Mouse (Mus musculus) bone marrow macrophage, adult 2 months (primary cell): ENCODE data around the gene Nt5e.

Experiments used
- CTCF ChIP-seq: IDR thresholded peaks from 2 replicates; pipeline ENCODE4 v1.5.1; 2012; ENCODE audit warnings: low read depth, mild to moderate bottlenecking, low read length, moderate library complexity
- POLR2A ChIP-seq: IDR thresholded peaks from 2 replicates; pipeline ENCODE4 v1.6.1; 2012; ENCODE audit warnings: mild to moderate bottlenecking, low read depth, low read length, borderline replicate concordance

DNA sequence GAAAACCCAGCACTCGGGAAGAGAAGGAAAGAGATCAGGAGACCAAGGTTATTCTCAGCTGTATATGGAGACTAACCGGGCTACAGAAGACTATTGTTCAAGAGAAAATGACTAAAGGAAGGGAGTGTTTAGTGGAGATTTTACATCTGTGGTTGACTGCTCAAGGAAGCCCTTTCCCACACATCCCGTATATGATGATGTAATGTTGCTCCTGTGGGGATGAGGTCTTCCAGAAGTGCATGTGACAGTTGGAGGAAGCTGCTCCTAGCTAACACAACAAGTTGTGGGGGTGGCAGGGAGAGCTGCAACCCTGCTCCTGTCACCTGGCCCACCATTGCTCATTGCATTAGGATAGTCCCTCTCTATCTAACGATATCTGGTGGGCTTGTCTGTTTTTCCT lies 49.4 kb upstream of the Nt5e start:
- TF ChIP-seq CTCF (no peak), POLR2A (no peak)
